Mouse (Mus musculus) hindbrain, embryonic 15.5 days (tissue): Measurements from ENCODE around the gene Gm9789. TPM values are rescaled to one million over a fixed set of nuclear protein-coding genes. Genes with fewer than 3 reads are reported as not detected.
"Not testable (repeated sequence)": the region's sequence is repeated elsewhere in the genome, so short reads cannot be mapped to it uniquely, and the experiment has no call there.

Experiments used
- ATAC-seq: fragments of 200-750 bp; cut with Nextera tagmentation; 2 replicates; pipeline ENCODE4 v1.8.0; 2017; ENCODE audit warnings: low read depth, moderate number of reproducible peaks, moderate TSS enrichment; ENCODE audit not compliant: low FRiP score
- H3K27ac ChIP-seq: fragments of 300-500 bp; sonication (generic); replicated peaks from 2 replicates; pipeline ENCODE4 v1.5.1; 2015; ENCODE audit warnings: mild to moderate bottlenecking, inconsistent platforms
- H3K27me3 ChIP-seq: fragments of 300-500 bp; sonication (generic); 2 replicates; pipeline ENCODE4 v1.6.1; 2015; ENCODE audit warnings: control low read depth, inconsistent platforms
- H3K36me3 ChIP-seq: fragments of 300-500 bp; sonication (generic); 2 replicates; pipeline ENCODE4 v1.6.1; 2015; ENCODE audit warnings: control low read depth, inconsistent platforms
- H3K4me1 ChIP-seq: fragments of 300-500 bp; sonication (generic); replicated peaks from 2 replicates; pipeline ENCODE4 v1.6.1; 2015; ENCODE audit warnings: control low read depth, inconsistent platforms
- H3K4me2 ChIP-seq: fragments of 300-500 bp; sonication (generic); 2 replicates; pipeline ENCODE4 v1.6.1; 2015; ENCODE audit warnings: moderate library complexity, mild to moderate bottlenecking, inconsistent platforms
- H3K4me3 ChIP-seq: fragments of 300-500 bp; sonication (generic); 2 replicates; pipeline ENCODE4 v1.5.1; 2015; ENCODE audit warnings: mild to moderate bottlenecking, inconsistent platforms
- H3K9ac ChIP-seq: fragments of 300-500 bp; sonication (generic); 2 replicates; pipeline ENCODE4 v1.6.1; 2015; ENCODE audit warnings: inconsistent platforms
- H3K9me3 ChIP-seq: fragments of 300-500 bp; sonication (generic); 2 replicates; pipeline ENCODE4 v1.6.1; 2016; ENCODE audit warnings: control low read depth, inconsistent platforms
- WGBS: fragments of 180-500 bp; shearing (Covaris S2); methylation state at CpG from one replicate; pipeline ENCODE4 v1.1.7; 2015; 5-methylcytosine and 5-hydroxymethylcytosine counted together
- polyA plus RNA-seq: library from polyadenylated mRNA; unstranded; fragments of >200 nt; fragmentation: Nextera tagmentation; extraction: Ambion mirVana; gene quantifications from 2 replicates; pipeline ENCODE4 v1.2.1, GENCODE M21; 2015

Gm9789 gene
- not detected in 2 replicates for polyA plus RNA-seq

DNA sequence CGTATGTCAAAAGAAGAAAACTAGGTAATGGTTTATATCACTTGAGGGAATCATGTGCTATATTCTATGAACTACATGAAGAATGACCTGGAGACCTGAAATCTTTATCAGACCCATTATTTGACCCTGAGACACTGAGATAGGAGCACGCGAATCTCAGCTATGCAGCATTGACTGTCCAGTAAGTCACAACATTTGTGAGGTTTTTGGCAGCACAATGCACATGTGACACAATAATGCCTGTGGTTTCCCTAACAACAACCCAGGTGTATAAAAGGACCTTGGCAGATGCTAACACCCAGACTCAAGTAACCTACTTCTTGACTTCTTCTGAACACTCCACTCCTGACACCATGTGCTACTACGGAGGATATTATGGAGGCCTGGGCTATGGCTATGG lies at the start of gene Gm9789:
Gm9789 (plus strand) TSS at position 301 of the 400 bp plus-strand sequence.
- H3K27ac ChIP-seq = no peak within 1 kb of the TSS
- no peak within 1 kb of the TSS for H3K4me3 ChIP-seq
- no peaks in the 10 kb centered on the region for H3K36me3 ChIP-seq
- H3K27me3 ChIP-seq = no peaks in the 10 kb centered on the region
- ATAC-seq = no peak
- WGBS = 84% methylated on average over 4 of the region's 4 CpGs
- H3K4me2 ChIP-seq = no peak within 1 kb of the TSS
- H3K4me1 ChIP-seq = no peaks in the 10 kb centered on the region
- H3K9ac ChIP-seq = no peak within 1 kb of the TSS
- H3K9me3 ChIP-seq = no peaks in the 10 kb centered on the region

- Histone ChIP-seq H3K4me3 (no peak within 1 kb of the TSS), H3K9ac (no peak within 1 kb of the TSS), H3K9me3 (no peaks in the 10 kb centered on the region), H3K27me3 (no peaks in the 10 kb centered on the region), H3K4me1 (no peaks in the 10 kb centered on the region), H3K4me2 (no peak within 1 kb of the TSS), H3K36me3 (no peaks in the 10 kb centered on the region), H3K27ac (no peak within 1 kb of the TSS)
- WGBS = 97% methylated on average over 1 of the region's 1 CpGs
- ATAC-seq = no peak
Measured at GRCm38 (mm10) chr16:89140551-89140950, 17.2 kb upstream of the Gm9789 start, which contains the start of gene Gm6358. TSS of gene Gm6358 (plus strand) at chr16:89140851.

GRCm38 (mm10) chr16:89150786-89151185 lies 7.0 kb upstream of the Gm9789 start, which contains the start of gene Gm10061:
TSS of gene Gm10061 (plus strand) at chr16:89151086.
- ATAC-seq = no peak
- H3K36me3 ChIP-seq = no peaks in the 10 kb centered on the region
- H3K4me1 ChIP-seq = no peaks in the 10 kb centered on the region
- no peak within 1 kb of the TSS for H3K27ac ChIP-seq
- H3K9ac ChIP-seq = no peak within 1 kb of the TSS
- no peak within 1 kb of the TSS for H3K4me3 ChIP-seq
- no peaks in the 10 kb centered on the region for H3K9me3 ChIP-seq
- no peaks in the 10 kb centered on the region for H3K27me3 ChIP-seq
- H3K4me2 ChIP-seq = no peak within 1 kb of the TSS
- 100% methylated on average over 1 of the region's 1 CpGs for WGBS

DNA sequence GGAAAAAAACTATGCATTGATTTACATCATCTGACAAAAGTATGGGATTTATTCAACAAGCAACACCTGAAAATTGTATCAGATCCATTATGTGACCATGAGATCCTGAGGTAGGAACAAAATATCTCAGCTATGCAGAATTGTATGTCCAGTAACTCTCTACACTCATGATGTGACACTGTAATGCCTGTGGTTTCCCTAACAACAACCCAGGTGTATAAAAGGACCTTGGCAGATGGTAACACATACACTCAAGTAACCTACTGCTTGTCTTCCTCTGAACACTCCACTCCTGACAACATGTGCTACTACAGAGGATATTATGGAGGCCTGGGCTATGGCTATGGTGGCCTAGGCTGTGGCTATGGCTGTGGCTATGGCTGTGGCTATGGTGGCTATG lies 11.4 kb downstream of the Gm9789 start, which contains the start of gene Gm7735:
Gm7735 (plus strand) TSS at position 301 of the 400 bp plus-strand sequence.
- H3K9me3 ChIP-seq, H3K36me3 ChIP-seq, H3K4me1 ChIP-seq, ATAC-seq, H3K4me3 ChIP-seq, H3K27ac ChIP-seq, H3K27me3 ChIP-seq, H3K9ac ChIP-seq, H3K4me2 ChIP-seq: not testable (repeated sequence)

DNA sequence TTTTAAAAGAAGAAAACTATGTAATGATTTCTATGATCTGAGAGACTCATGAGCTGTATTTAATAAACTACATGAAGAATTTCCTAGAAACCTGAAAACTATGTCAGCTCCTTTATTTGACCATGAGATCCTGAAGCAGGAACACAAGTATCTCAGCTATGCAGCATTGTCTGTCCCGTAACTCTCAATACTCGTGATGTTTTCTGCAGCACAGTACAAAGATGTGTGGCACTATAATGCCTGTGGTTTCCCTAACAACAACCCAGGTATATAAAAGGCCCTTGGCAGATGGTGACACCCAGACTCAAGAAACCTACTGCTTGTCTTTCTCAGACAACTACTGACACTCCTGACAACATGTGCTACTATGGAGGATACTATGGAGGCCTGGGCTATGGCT lies 16.7 kb downstream of the Gm9789 start, which contains the start of gene 1110057P08Rik:
1110057P08Rik (plus strand) TSS at position 301 of the 400 bp plus-strand sequence.
- Histone ChIP-seq H3K4me1 (no peaks in the 10 kb centered on the region), H3K9ac (no peak within 1 kb of the TSS), H3K9me3 (no peaks in the 10 kb centered on the region), H3K36me3 (no peaks in the 10 kb centered on the region), H3K4me2 (no peak within 1 kb of the TSS), H3K4me3 (no peak within 1 kb of the TSS), H3K27ac (no peak within 1 kb of the TSS), H3K27me3 (no peaks in the 10 kb centered on the region)
- no peak for ATAC-seq
- 74% methylated on average over 2 of the region's 2 CpGs for WGBS

- Histone ChIP-seq H3K27me3 (no peaks in the 10 kb centered on the region), H3K9me3 (no peaks in the 10 kb centered on the region), H3K4me3 (no peak overlapping the region), H3K4me1 (no peaks in the 10 kb centered on the region), H3K9ac (no peak overlapping the region), H3K36me3 (no peaks in the 10 kb centered on the region), H3K4me2 (no peak overlapping the region), H3K27ac (no peak overlapping the region)
- ATAC-seq = no peak
- WGBS = 86% methylated on average over 4 of the region's 4 CpGs
Measured at GRCm38 (mm10) chr16:89188621-89189020, 30.9 kb downstream of the Gm9789 start.

DNA sequence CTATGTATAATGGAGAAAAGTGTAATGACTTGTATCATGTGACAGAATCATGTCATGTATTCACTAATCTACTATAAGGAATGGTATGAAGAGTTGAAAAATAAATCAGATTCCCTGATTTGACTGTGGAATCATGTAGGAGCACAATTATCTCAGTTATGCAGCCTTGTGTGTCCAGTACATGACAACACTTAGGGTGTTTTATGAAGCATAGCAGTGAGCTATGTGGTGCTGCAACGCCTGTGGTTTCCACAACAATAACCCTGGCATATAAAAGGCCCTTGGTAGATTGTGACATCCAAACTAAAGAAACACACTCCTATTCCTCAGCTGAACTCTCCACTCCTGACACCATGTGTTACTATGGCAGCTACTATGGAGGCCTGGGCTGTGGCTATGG lies 47.8 kb downstream of the Gm9789 start, which contains the start of gene Krtap20-2:
Krtap20-2 (plus strand) TSS at position 301 of the 400 bp plus-strand sequence.
- WGBS = 80% methylated on average over 1 of the region's 1 CpGs
- no peak for ATAC-seq
- Histone ChIP-seq H3K9ac (no peak within 1 kb of the TSS), H3K9me3 (no peaks in the 10 kb centered on the region), H3K27me3 (no peaks in the 10 kb centered on the region), H3K36me3 (no peaks in the 10 kb centered on the region), H3K4me1 (no peaks in the 10 kb centered on the region), H3K27ac (no peak within 1 kb of the TSS), H3K4me3 (no peak within 1 kb of the TSS), H3K4me2 (no peak within 1 kb of the TSS)

Other genes with a start within 250 kb of the Gm9789 start
- gene Krtap19-9b, start 225.7 kb upstream of the Gm9789 start, polyA plus RNA-seq = not detected in 2 replicates
- gene Krtap16-3, start 195.1 kb upstream of the Gm9789 start, polyA plus RNA-seq = not detected in 2 replicates
- gene Krtap22-2, start 147.2 kb upstream of the Gm9789 start, polyA plus RNA-seq = not detected in 2 replicates
- gene Gm10229, start 142.7 kb upstream of the Gm9789 start, polyA plus RNA-seq = not detected in 2 replicates
- gene Krtap6-1, start 126.3 kb upstream of the Gm9789 start, polyA plus RNA-seq = not detected in 2 replicates
- gene Gm10228, start 116.5 kb upstream of the Gm9789 start, polyA plus RNA-seq = not detected in 2 replicates
- gene Krtap6-5, start 110.1 kb upstream of the Gm9789 start, polyA plus RNA-seq = not detected in 2 replicates
- gene 1110025L11Rik, start 94.0 kb upstream of the Gm9789 start, polyA plus RNA-seq = not detected in 2 replicates
- gene Krtap6-3, start 73.9 kb upstream of the Gm9789 start, polyA plus RNA-seq = not detected in 2 replicates
- gene Gm6358, start 17.1 kb upstream of the Gm9789 start, polyA plus RNA-seq = not detected in 2 replicates
- not detected in 2 replicates for gene Gm10061, start 6.9 kb upstream of the Gm9789 start, polyA plus RNA-seq
- gene Gm7735, start 11.5 kb downstream of the Gm9789 start, polyA plus RNA-seq = not detected in 2 replicates
- gene 1110057P08Rik, start 16.8 kb downstream of the Gm9789 start, polyA plus RNA-seq = not detected in 2 replicates
- gene Krtap20-2, start 47.9 kb downstream of the Gm9789 start, polyA plus RNA-seq = not detected in 2 replicates
- not detected in 2 replicates for gene Krtap21-1, start 245.9 kb downstream of the Gm9789 start, polyA plus RNA-seq